Mouse (Mus musculus) cortical plate, adult 2 months (tissue): ENCODE measurements around the gene Thg1l.

Experiments used
- CTCF ChIP-seq: fragments of 200-500 bp; IDR thresholded peaks from 2 replicates; pipeline ENCODE4 v1.5.1; 2011; ENCODE audit warnings: mild to moderate bottlenecking, control low read depth, low read length; ENCODE audit not compliant: insufficient read depth; ENCODE audit errors: extremely low read depth
- POLR2A ChIP-seq: fragments of 200-500 bp; IDR thresholded peaks from 2 replicates; pipeline ENCODE4 v1.6.1; 2011; ENCODE audit warnings: mild to moderate bottlenecking, low read length, control low read depth; ENCODE audit not compliant: insufficient read depth; ENCODE audit errors: extremely low read depth

- TF ChIP-seq CTCF = no peak
- TF ChIP-seq POLR2A = no peak
Measured at GRCm38 (mm10) chr11:45916196-45916595, 39.1 kb downstream of the Thg1l start.
